10 mouse cellular contexts compared by ENCODE assay signal in genomic region chr7:109669426-109670170, GRCm38 (mm10). TPM values are rescaled to one million over a fixed set of nuclear protein-coding genes. Genes with fewer than 3 reads are reported as not detected.
DNase-seq lines count a peak whose midpoint lies in the region; ATAC-seq lines count a peak whose summit lies in the region.
"Had no signal": no experiment of that assay in that cellular context is flagged by ENCODE, and none has a peak within 500 bp of the region (broad histone marks: within the 10 kb centered on the region; RNA-seq: fewer than 3 reads in every experiment).

No protein-coding gene starts in this region.

- no peak for ATAC-seq in hindbrain, embryonic 13.5 days (ENCODE audit: low FRiP score)

- WGBS in hindbrain, embryonic 13.5 days = 86% methylated on average over 5 of the region's 5 CpGs
- 88% methylated on average over 5 of the region's 5 CpGs for WGBS in hindbrain, embryonic 10.5 days
- 85% methylated on average over 5 of the region's 5 CpGs for WGBS in limb, embryonic 10.5 days
- 85% methylated on average over 5 of the region's 5 CpGs for WGBS in midbrain, embryonic 10.5 days

- H3K36me3 ChIP-seq in hindbrain, embryonic 13.5 days = no peaks in the 10 kb centered on the region
- H3K36me3 ChIP-seq in hindbrain, embryonic 10.5 days = no peaks in the 10 kb centered on the region; the same call in 1 of the 2 replicates
- H3K36me3 ChIP-seq in limb, embryonic 10.5 days = peaks cover 4% of the 10 kb centered on the region; the same call in 1 of the 2 replicates
- no peaks in the 10 kb centered on the region for H3K36me3 ChIP-seq in midbrain, embryonic 10.5 days

- H3K27me3 ChIP-seq in hindbrain, embryonic 13.5 days = 0 out of 2 replicates have a peak, but pooled peaks cover 3% of the 10 kb centered on the region
- peaks cover 5% of the 10 kb centered on the region for H3K27me3 ChIP-seq in hindbrain, embryonic 10.5 days (ENCODE audit: insufficient read depth, poor library complexity, severe bottlenecking)
- H3K27me3 ChIP-seq in limb, embryonic 10.5 days (ENCODE audit: low read depth, poor library complexity, severe bottlenecking) = no peaks in the 10 kb centered on the region
- H3K27me3 ChIP-seq in midbrain, embryonic 10.5 days (ENCODE audit: low read depth, poor library complexity, severe bottlenecking) = peaks cover 22% of the 10 kb centered on the region

- no peaks in the 10 kb centered on the region for H3K9me3 ChIP-seq in hindbrain, embryonic 13.5 days
- H3K9me3 ChIP-seq in hindbrain, embryonic 10.5 days = no peaks in the 10 kb centered on the region
- H3K9me3 ChIP-seq in limb, embryonic 10.5 days (replicated peaks) = no peaks in the 10 kb centered on the region
- no peaks in the 10 kb centered on the region for H3K9me3 ChIP-seq in midbrain, embryonic 10.5 days (replicated peaks)

- H3K4me2 ChIP-seq in hindbrain, embryonic 13.5 days = peak overlapping the region; percentile 13; the same call in 1 of the 2 replicates

- H3K4me1 ChIP-seq in hindbrain, embryonic 13.5 days (replicated peaks) = peaks cover 16% of the 10 kb centered on the region
- H3K4me1 ChIP-seq in hindbrain, embryonic 10.5 days (replicated peaks) = peaks cover 22% of the 10 kb centered on the region
- H3K4me1 ChIP-seq in limb, embryonic 10.5 days = peaks cover 40% of the 10 kb centered on the region
- peaks cover 24% of the 10 kb centered on the region for H3K4me1 ChIP-seq in midbrain, embryonic 10.5 days

- no peak overlapping the region for H3K4me3 ChIP-seq in hindbrain, embryonic 13.5 days
- H3K4me3 ChIP-seq in hindbrain, embryonic 10.5 days = no peak overlapping the region
- peak overlapping the region; percentile 73 for H3K4me3 ChIP-seq in limb, embryonic 10.5 days
- no peak overlapping the region for H3K4me3 ChIP-seq in midbrain, embryonic 10.5 days

- DNase-seq in hindbrain, embryonic 10.5 days (ENCODE audit: low spot score) = no peak
- DNase-seq in 3134 (ENCODE audit: extremely low read depth, insufficient read length, low spot score) = peak; percentile 53
- DNase-seq in adipocyte (ENCODE audit: low spot score) = peak; percentile 69
- no peak for DNase-seq in limb, embryonic 10.5 days (ENCODE audit: low spot score)
- no peak for DNase-seq in adrenal gland, postnatal 25 days
- no peak for DNase-seq in midbrain, embryonic 10.5 days (ENCODE audit: low spot score)
- no peak for DNase-seq in gastrocnemius, postnatal 14 days
- DNase-seq: adrenal gland, postnatal 14 days had no signal

- no peak overlapping the region for H3K27ac ChIP-seq in hindbrain, embryonic 13.5 days
- no peak overlapping the region for H3K27ac ChIP-seq in hindbrain, embryonic 10.5 days
- no peak overlapping the region; the same call in 1 of the 2 replicates for H3K27ac ChIP-seq in limb, embryonic 10.5 days
- no peak overlapping the region for H3K27ac ChIP-seq in midbrain, embryonic 10.5 days (replicated peaks)
- H3K27ac ChIP-seq: macrophage had no signal

- no peak overlapping the region for H3K9ac ChIP-seq in hindbrain, embryonic 13.5 days

- intact Hi-C loops in gastrocnemius, postnatal 14 days (cut with DNase I; ENCODE audit: low total_unique reads) = loop anchor here (5.0 kb wide), 1 partner anchor 52 kb away; no protein-coding TSS in a partner anchor

RNA-seq across cellular contexts. Expression of gene St5, which starts 33.8 kb away (rescaled TPM):
- polyA plus RNA-seq in hindbrain, embryonic 13.5 days (2015; fragmentation: Nextera tagmentation; extraction: Ambion mirVana) = 22.6 and 25.6 TPM in 2 replicates
- polyA plus RNA-seq in hindbrain, embryonic 10.5 days (2016; fragmentation: Nextera tagmentation; extraction: Ambion mirVana) = 43.2 and 44.3 TPM in 2 replicates
- polyA plus RNA-seq in limb, embryonic 10.5 days (2016; fragmentation: Nextera tagmentation; extraction: Ambion mirVana) = 41.4 and 53.5 TPM in 2 replicates
- 34.0 and 43.3 TPM in 2 replicates for total RNA-seq in adrenal gland, postnatal 25 days (2021)
- polyA plus RNA-seq in midbrain, embryonic 10.5 days (2016; fragmentation: Nextera tagmentation; extraction: Ambion mirVana) = 36.3 and 42.2 TPM in 2 replicates
- 10 to 100 TPM; 14.6 to 17.7 TPM for total RNA-seq in gastrocnemius, postnatal 14 days (2021)

RNA-seq across cellular contexts. Expression of gene Akip1, which starts 33.9 kb away (rescaled TPM):
- 15.5 TPM in 2 replicates for polyA plus RNA-seq in hindbrain, embryonic 13.5 days (2015; fragmentation: Nextera tagmentation; extraction: Ambion mirVana)
- 24.5 and 27.2 TPM in 2 replicates for polyA plus RNA-seq in hindbrain, embryonic 10.5 days (2016; fragmentation: Nextera tagmentation; extraction: Ambion mirVana)
- polyA plus RNA-seq in limb, embryonic 10.5 days (2016; fragmentation: Nextera tagmentation; extraction: Ambion mirVana) = 26.8 and 27.5 TPM in 2 replicates
- 29.8 and 36.6 TPM in 2 replicates for total RNA-seq in adrenal gland, postnatal 25 days (2021)
- 24.2 and 28.8 TPM in 2 replicates for polyA plus RNA-seq in midbrain, embryonic 10.5 days (2016; fragmentation: Nextera tagmentation; extraction: Ambion mirVana)
- 1 to 10 TPM; 6.5 to 7.4 TPM for total RNA-seq in gastrocnemius, postnatal 14 days (2021)

RNA-seq across cellular contexts. Expression of gene BC051019, which starts 54.1 kb away (rescaled TPM):
- 0.16 and 1.00 TPM in 2 replicates for polyA plus RNA-seq in hindbrain, embryonic 13.5 days (2015; fragmentation: Nextera tagmentation; extraction: Ambion mirVana)
- polyA plus RNA-seq in hindbrain, embryonic 10.5 days (2016; fragmentation: Nextera tagmentation; extraction: Ambion mirVana) = 0.16 and 0.73 TPM in 2 replicates
- polyA plus RNA-seq in limb, embryonic 10.5 days (2016; fragmentation: Nextera tagmentation; extraction: Ambion mirVana) = not detected in 2 replicates
- not detected in 2 replicates for total RNA-seq in adrenal gland, postnatal 25 days (2021)
- polyA plus RNA-seq in midbrain, embryonic 10.5 days (2016; fragmentation: Nextera tagmentation; extraction: Ambion mirVana) = 0.09 and 0.19 TPM in 2 replicates
- not detected for total RNA-seq in gastrocnemius, postnatal 14 days (2021)
- total RNA-seq: adrenal gland, postnatal 14 days had no signal
- polyA plus RNA-seq: macrophage had no signal

Comparison
In these comparisons a context has a peak if more than half of its experiments do, and no peak if none do; other contexts are left out.
1. DNase-seq: peak in 3134 (single experiment) and adipocyte (single experiment); none in hindbrain, embryonic 10.5 days (single experiment), limb, embryonic 10.5 days (single experiment), adrenal gland, postnatal 25 days (single experiment), midbrain, embryonic 10.5 days (single experiment) and gastrocnemius, postnatal 14 days (single experiment).